Mouse (Mus musculus) frontal cortex, postnatal 14 days (tissue): ENCODE results near the gene Btla.

Experiments
- DNase-seq, 2 experiments: peaks; one replicate each; pipeline ENCODE4 v3.0.0; 2022; ENCODE audit warnings: low spot score in 2 of 2

Gene Btla

DNA sequence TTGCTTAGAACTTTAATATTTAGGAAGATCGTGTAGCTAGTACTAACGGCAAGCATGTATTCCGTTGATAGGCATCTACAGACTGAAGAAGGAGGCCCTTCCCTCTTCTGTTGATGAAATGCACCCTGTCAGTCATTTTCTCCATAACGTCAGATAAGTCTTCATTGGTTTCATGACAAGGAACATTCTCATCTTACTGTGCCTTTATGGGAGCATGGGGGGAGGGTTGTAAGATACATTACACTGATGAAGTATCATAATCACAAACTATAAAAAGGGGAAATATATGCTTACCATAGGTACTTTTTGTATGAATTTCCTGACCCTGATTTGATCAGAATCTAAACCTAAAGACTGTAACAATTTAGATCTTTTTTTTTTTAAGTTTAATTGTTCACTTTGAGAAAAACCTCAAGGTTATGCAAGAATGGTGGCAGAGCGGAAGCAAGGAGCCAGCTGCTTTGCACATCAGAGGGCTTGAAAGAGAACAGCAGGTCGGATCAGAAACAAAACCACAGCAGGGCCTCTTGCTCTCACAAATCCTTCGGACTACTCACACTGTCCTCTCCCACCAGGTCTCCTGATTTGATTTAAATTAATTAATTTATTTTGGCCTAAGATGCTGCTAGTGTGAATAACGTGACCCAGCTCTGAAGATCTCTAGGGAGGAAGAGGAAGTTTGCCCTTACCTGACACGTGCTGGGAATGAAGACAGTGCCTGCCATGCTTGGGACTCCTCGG lies at the start of gene Btla:
Gene Btla (plus strand): TSS at position 668 of the 741 bp plus-strand sequence.
- DNase-seq: no peak

DNA sequence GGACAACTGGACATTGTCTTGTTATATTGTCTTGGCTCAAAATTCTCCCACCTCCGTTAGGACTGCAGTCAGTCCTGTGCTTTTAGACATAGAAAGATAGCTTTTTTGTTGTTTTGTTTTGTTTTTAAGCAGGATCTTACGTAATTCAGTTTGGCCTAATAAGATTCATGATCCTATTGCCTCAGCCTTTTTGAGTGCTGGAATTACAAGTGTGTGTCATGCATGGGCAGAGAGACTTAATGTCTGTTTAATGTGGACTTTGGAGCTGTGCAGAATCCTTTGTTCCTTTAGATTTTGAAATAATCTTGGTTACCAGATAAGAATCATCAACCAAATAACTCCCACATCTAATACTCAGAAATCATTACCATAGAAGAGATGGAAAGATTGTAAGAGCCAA lies 45.6 kb upstream of the Btla start:
- DNase-seq: no peak

DNA sequence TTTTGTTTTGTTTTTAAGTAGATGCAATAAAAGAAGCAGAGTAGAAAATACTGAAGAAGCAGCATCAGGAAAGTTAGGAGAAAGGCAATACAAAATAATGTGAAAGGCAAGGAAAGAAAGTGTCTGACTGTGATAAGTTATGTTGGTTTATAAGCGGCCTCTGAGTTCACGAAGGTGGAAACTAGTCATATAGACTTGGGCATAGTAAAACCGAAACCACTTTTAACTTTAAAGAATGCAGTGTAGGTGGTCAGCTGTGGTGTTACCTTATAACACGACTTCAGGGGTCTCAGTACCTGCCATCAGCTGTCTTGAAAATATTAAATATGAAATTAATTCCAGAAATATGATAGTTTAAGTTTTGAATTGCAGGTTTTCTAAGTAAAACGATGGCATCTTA lies 42.3 kb upstream of the Btla start:
- no peak for DNase-seq

DNA sequence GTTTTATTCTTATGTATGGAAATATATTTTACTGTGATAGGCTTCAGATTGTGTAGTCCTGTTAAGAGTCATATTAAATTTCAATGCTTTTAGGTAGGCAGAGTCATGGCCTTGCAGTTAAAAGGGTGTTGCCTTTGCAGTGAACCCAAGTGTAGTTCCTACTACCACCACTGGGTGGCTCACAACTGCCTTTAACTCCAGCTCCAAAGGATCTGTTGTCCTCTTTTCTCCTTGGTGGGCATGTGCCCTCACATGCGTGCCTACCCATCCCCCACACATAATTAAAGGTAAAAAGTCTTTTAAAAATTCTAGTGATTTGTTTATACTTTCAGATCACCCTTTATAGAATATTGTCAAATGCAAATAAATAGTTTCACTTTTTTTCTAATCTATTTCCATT lies 31.5 kb upstream of the Btla start:
- peak; percentile 29 to 73 for DNase-seq

DNA sequence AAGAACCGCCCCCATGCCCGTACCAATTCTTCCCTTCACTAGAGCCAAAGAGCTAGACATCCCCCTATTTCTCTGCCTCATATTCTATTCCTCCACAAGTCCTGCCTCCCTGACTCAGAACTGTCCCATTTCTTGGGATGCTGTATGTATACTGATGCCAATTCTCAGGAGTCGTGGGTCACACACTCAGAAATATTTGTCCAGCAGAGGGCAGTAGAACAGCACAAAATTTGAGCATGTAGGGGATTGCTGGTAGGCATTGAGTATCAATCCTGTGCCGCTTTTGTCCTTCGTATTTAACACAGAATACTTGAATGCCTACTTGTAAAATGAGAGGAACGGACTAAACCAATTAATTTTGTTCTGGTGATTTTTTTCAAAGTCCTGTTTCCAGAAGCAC lies 27.3 kb upstream of the Btla start:
- DNase-seq: peak; percentile 26 to 63

DNA sequence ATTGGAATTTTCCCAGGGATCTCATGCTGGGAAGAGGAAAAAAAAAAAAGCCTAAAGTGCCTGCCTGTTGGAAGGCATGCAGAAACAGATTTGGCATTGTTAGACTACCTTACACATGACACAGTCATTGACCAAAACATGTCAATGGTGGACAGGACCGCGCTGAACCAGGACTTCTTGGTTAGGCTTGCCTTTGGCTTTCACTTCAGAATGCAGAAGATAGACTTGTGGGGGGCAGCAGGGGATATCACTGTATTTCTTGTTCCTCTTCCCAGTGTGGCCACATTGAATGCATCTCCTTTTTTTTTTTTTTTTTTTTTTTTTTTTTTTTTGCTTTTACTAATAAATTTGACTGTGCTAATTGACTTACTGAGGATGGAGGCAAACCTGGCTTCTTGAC lies 22.7 kb upstream of the Btla start:
- DNase-seq: no peak

DNA sequence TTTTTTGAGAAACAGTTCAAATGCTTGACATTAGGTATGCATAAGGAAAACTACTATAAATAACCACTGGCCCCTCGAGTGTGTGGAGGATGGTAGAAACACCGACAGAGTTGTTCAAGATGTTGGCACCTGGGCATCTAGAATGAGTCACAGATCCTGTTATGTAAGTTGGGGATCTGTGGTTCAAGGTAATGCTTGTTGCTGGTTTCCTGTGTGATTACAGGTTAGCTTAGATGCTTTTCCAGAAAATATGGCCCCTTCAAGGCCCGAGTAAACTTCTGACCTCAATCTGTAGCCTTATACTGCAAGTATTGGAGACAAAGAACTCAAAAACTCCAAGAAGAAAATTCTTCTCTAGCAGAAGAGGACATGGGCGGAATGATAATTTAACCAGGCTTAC lies 19.7 kb upstream of the Btla start:
- no peak for DNase-seq

DNA sequence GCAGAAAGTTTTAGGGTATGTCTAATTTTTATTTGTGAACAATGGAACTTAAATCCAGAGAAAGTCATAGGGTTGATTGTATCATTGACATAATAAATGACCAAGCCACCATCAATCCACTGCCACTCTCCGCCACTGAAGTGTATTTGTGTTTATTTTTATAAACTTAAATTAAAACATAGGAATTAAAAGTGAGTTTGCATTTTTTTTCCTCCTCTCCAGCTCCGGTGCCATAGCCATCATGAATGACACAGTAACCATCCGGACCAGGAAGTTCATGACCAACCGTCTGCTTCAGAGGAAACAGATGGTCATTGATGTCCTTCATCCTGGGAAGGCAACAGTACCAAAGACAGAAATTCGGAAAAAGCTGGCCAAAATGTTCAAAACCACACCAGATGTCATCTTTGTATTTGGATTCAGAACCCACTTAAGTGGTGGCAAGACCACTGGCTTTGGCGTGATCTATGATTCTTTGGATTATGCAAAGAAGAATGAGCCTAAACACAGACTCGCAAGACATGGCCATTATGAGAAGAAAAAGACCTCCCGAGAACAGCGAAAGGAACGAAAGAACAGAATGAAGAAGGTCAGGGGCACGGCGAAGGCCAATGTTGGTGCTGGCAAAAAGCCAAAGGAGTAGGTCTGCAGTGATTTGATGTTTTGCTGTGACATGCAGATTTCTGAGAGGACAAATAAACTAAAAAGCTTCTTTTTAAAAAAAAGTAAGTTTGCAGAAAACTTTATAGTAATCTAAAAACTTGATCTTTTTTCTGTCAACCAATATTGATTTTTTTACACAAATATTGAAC lies 19.1 kb upstream of the Btla start:
- DNase-seq: no peak

DNA sequence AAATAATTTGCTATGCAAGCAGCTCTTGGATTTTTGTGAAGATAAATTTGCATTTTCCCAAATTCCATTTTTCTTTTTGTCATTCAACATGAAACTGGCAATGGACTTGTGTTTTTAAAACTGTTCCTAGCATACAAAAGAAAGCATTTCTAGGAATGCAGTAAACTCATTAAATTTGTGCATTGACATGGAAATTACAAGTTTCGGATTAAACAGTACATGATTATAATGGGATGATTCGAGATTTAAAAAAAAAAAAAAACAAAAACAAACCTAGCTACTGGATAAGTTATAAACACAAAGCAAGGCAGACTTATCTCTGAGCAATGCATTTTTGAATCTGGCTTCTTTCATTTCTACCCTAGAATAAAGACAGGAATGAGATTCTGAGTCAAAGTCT lies 2.1 kb upstream of the Btla start:
- DNase-seq: no peak

DNA sequence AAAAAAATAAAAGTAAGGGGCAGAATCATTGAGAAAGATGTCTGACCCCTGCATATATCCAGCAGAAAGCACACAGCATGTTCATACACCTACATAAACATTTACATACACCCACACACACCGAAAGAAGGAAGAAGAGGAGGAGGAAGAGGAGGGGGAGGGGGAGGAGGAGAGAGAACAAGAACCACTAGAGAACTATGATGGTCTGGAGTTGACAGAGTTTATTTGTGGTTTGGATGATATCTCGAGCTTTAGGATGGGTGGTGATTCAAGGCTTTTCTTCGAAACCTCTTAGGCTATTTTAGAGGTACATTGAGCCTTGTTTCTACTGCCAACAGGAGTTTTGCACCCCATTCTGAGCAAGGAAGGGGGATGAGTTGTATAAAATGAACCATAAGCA lies 1.3 kb upstream of the Btla start:
- DNase-seq: no peak

DNA sequence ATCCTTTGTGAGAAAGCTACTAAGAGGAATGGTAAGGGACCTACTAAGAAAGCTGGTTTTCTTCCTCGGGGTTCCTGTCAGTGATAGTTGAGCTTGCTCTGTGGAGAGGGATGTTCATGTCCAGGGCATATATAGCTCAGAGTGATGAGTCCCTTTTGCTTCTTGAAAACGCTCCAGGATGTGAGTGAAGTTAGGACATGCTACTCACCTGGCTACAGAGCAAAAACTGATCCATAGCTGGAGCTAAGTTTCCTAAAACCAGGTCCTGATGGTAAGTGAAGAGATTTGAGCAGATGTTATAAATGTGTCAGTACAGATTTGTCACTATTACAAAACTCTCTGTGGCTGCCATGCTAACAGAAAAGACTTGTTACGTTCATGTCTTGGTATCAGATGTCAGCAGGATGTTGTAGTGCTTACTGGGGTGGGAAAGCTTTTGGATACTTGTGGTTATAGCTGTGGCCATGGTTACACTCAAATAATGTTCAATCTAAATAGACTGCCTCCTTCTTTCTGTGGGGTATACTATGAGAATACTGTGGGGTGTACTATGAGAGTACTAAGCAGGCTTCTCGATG lies 405 bp downstream of the Btla start:
- DNase-seq: no peak

DNA sequence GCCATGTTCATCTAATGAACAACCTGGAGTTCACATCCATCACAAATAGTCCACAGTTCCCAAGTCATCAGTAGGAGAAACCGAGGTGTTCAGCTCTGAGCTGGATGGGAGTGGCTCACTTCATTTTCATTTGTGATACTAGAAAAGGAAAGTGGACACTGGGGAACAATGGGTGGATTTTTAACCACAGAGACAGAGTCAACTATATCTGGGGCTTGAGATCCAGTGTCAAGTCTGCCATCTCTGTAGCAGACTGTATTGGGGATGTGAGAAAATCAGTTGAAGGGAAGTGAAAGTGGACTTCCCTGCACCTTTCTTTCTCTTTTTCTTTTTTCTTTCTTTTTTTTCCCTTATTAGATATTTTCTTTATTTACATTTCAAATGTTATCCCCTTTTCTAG lies 2.9 kb downstream of the Btla start:
- DNase-seq: no peak

DNA sequence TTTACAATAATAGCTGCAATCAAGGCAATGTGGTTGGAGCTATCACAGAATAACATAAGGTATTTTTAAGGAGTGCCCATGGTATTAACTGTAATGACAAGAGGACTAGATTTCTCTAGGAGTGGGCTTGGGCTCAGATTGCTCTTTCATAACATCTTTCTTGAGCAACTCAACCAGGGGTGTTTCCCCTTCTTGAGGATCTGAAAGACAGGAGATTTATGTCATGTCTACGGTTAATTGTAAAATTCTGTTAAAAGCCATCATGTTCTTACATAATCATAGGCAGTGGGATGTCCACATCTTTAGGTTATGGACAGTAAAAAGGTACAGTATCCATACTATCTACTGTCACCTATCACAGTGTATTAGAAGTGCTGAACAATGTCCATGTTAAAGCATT lies 7.2 kb downstream of the Btla start:
- no peak for DNase-seq

DNA sequence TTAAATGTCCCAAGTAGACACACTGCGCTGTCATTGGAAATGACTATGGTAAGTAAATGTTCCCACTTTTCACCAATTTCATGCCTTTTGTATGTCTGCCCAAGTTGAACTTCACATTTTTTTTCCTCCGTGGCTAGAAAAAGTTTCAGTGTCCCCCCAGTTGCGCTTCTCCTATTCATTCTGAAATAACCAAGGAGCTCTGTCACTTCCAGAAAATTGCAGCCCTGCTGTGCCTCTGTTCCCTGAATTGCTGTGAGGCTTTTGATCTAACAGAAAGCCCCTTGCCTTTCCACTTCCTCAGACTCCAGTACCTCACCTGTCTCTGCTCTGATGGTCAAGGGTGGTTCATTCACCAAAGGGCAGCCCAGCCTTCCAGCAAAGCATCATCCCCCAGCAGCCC lies 8.9 kb downstream of the Btla start:
- DNase-seq: no peak

DNA sequence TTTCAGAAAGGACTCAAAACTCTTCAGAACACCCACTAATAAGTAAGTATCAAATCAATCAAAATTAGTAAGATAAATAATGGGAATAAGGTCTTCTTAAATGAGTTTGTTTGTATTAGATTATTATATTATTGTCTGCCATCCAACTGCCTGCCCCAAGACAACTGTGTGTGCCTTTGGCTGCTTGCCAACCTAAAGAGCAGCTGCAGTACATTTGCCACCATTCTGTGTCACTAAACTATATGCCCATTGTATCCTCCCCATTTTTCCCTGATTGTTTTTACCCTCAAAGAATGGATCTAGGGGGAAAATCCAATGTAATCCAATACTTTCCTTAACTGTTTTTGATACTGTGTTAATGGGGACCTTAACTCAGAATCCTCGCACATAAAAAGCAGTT lies 18.6 kb downstream of the Btla start:
- DNase-seq: no peak

DNA sequence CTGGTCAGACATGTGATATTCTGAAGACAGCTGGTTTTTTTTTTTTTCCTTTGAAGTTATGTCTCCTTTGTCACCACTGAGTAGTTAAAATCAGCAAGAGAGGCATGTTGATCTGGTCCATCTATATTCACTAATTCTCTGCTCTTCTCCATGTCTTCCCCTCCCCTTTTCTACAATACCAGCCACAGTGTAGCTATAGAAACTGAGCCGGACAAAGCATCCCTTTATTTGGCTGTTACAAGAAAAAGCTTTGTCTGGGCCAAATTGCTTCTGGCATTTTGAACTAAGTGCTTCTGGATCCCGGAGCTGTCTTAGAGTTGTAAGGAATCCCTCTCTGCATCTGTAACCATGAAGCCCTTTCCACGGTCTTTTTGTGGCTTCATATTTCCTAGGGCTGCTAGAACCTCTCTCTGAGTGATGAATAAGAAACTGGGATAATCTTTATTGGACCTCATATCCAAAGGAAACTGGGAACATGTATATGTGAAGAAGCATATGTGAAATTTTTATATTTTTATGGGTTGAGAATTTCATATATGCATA lies 20.9 kb downstream of the Btla start:
- DNase-seq: no peak

DNA sequence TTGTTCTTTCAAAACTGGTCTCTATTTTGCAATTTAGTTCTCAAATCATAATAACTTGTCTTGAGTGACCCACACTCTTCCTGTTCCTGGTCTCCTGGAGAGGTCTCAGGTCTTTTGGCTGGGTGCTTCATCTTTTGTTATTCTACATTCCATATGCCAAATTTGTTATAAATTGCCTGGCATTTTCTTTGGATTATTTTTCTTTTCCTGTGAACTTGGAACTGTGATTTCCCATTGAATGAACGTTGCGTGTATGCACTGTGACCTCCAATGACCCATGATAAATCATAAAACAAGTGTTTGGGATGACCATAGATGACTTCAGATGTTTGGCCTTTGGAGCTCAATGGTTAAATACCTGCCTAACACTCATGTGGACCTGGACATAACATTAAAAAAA lies 25.6 kb downstream of the Btla start:
- no peak for DNase-seq

DNA sequence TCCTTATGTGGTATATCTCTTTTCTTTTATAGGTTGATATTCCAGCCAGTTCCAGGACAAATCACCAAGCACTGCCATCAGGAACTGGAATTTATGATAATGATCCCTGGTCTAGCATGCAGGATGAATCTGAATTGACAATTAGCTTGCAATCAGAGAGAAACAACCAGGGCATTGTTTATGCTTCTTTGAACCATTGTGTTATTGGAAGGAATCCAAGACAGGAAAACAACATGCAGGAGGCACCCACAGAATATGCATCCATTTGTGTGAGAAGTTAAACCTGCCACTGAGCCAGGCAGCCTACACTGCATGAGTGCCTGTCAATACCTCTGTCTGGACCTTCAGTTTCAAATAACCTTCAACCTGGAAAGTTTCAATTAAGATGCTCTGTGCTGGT lies 26.2 kb downstream of the Btla start:
- no peak for DNase-seq

DNA sequence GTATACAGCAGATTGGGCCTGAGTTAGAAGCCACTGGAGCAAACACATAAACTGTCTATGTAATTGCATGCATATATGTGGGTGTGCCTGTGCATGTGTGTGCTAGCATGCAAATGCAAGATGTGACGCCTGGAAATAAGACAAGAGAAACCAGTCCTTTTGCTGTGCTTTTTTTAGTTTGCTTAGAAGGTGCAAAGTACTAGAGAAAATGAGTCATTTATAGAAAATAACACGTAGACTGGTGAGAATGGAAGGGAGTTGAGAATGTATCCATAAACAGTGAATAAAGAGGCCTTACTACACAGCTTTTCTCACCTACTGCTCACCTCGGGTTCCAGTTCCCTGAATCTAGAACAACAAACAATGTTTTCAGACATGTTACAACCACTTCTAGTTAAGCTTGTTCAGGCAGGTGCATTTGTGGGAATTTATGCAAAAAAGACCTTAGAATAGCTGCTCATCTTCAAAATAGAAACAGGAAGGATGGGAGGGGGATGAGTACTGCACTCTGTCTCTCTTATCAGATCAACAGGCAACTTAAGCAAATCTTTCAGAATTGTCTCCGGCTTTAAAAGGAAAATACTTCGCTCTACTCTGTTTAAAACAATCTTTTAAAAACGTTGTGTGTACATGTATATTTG lies 27.8 kb downstream of the Btla start:
- no peak for DNase-seq

DNA sequence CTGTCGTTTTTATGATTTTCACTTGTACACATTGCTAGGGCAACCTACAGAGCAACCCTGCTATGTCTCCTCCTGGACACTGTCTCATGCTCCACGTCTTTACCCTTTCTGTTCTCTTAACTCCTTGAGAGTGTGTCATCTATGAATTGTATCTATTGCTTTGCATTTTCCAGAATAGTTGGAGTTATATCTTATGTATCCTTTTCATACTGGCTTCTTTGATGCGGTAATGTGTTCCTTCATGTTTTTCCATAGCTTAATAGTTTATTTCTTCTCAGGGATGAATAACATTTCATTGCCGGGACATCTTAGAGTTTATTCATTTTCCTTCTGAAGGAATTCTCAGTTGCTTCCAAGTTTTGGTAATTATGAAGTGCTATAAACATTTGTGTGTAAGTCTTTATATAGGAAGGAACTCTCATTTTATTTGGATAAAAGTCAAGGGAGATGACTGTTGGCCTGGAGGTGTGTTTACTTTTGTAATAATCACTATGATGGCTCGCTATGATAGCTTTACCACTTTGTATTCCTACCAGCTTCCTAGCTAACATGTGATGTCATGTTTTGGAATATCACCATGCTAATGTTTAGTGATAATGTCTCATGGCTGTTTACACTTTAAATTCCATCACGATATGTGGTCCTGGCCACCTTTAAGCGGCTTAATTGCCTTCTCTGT lies 31.2 kb downstream of the Btla start:
- no peak for DNase-seq

DNA sequence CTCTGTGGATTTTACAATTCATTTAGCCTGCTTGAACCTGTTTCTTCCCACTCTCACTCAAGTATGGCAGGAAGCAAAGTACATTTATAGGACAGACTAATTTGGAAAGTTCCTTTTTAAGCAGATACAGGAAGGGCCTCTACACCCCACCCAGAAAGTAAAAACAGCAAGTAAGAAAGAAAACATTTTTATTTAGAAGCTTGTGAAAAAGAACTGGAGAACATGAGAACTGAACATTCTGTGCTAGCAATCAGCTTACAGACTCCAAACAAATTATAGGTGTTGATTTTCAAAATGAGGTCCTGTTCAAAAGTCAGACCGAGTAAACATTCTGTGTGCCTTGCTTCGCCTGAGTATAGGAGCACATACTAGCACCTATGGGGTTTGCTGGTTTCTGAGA lies 32.8 kb downstream of the Btla start:
- DNase-seq: no peak

DNA sequence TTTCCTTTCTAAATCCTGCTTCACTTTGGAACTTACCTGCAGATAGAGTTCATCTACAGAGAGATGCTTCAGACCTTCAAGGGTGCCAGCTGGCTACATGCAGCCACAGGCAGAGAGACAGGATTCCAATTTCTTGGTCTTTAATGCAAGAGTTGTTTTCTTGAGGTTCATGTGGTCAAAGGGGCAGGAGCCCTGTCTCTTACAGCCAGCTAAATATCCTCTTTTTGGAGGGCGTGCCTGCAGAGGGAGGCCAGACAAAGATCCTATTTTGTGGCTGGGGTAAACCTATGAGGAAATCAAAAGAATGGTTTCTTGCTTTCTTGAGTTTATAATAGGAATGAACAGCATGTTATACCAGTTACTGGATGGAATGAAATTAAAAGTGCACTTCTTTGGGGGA lies 33.5 kb downstream of the Btla start:
- no peak for DNase-seq
